Mouse (Mus musculus): ENCODE data around the gene Tctn3. TPM values are rescaled to one million over a fixed set of nuclear protein-coding genes. Genes with fewer than 3 reads are reported as not detected.

Tctn3 gene
- polyA plus RNA-seq, 1 experiment from 2014 or later: 4.1 TPM

DNA sequence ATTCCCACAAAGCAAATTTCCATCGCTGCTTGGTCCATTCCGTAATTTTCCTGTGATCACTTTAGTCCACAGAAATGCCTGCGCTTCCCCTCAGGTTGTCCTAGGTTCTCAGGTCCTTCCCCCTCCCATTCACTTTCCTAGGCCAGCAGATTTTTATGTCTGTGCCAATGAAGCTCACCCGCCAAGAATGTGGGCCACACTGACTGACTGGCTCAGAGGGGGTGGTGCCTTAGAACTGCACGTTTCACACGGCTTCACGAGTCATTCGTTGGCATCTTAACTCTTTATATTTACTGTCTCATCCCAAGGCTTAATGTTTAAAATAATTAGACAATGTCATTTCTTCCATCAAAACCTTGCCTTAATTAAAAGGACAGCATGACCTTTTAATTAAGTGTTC lies 16.2 kb downstream of the Tctn3 start:
- DNase-seq (ENCODE audit: low spot score) (no peak), ATAC-seq (ENCODE audit: low FRiP score, low TSS enrichment) (no peak)
- Histone ChIP-seq H3K9ac (ENCODE audit: low read length) (no peak overlapping the region), H3K4me2 (replicated peaks; ENCODE audit: low read depth) (no peak overlapping the region), H3K27me3 (ENCODE audit: control insufficient read depth, insufficient read depth, low read length) (no peaks in the 10 kb centered on the region), H3K9me3 (ENCODE audit: control insufficient read depth, low read length) (no peaks in the 10 kb centered on the region), H3K4me3 (ENCODE audit: low read depth, low read length) (no peak overlapping the region), H3K36me3 (ENCODE audit: control insufficient read depth, insufficient read depth, low read length) (no peaks in the 10 kb centered on the region; the same call in 1 of the 2 replicates), H3K27ac (replicated peaks) (no peak overlapping the region), H3K4me1 (replicated peaks; ENCODE audit: control insufficient read depth, insufficient read depth) (no peaks in the 10 kb centered on the region)
- WGBS: 76% methylated on average over 8 of the region's 8 CpGs
- TF ChIP-seq CTCF (IDR thresholded peaks at IDR 0.05; ENCODE audit: low read depth): no peak
- no peak for TF ChIP-seq EP300 (optimal IDR thresholded peaks at IDR 0.05)

DNA sequence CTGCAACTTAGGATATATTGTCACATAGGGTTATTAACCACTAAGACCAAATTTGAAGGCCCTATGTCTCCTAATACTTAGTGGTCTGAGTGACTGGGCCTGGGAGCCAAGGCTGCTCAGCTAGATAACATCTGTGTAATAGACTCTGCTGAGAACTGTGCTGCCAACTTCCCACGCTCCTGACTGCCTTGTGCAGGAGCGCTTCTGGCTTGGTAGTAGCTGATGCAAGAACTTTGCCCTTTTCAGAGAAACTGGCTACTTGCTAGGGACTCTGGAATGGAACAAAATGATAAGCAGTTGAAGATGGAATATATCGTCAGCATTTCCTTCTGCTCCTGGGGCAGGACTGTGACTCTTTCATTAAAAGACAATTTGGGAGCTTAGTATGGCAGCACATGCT lies 16.8 kb downstream of the Tctn3 start:
- ATAC-seq (ENCODE audit: low FRiP score, low TSS enrichment): no peak
- no peaks in the 10 kb centered on the region; the same call in 1 of the 2 replicates for H3K36me3 ChIP-seq (ENCODE audit: control insufficient read depth, insufficient read depth, low read length)

DNA sequence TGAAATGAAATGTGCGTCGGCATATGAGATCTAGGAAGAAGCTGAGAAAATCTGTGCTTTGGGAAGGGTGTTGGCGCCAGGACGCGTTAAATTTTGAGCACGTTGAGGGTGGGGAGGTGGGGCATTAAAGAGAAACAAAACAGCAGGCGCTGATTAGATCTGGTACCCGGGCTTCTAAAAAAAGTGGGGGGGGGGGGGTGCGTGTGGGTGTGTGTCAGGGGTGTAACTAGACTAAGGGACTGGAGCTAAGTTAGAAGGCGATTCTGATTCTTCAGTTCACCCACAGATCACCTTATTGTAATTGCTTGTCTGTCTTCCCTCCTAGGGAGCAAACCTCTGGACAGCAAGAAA lies 22.5 kb downstream of the Tctn3 start:
- Histone ChIP-seq H3K9ac (ENCODE audit: low read length) (peak overlapping the region; percentile 39; the same call in 1 of the 2 replicates), H3K36me3 (ENCODE audit: control insufficient read depth, insufficient read depth, low read length) (no peaks in the 10 kb centered on the region), H3K27ac (replicated peaks) (peak overlapping the region; percentile 61), H3K9me3 (ENCODE audit: control insufficient read depth, low read length) (no peaks in the 10 kb centered on the region), H3K27me3 (ENCODE audit: control insufficient read depth, insufficient read depth, low read length) (no peaks in the 10 kb centered on the region), H3K4me1 (replicated peaks; ENCODE audit: control insufficient read depth, insufficient read depth) (no peaks in the 10 kb centered on the region; the same call in 1 of the 2 replicates), H3K4me3 (ENCODE audit: low read depth, low read length) (peak overlapping the region; percentile 78), H3K4me2 (replicated peaks; ENCODE audit: low read depth) (peak overlapping the region; percentile 81)
- WGBS: 1% methylated on average over 10 of the region's 10 CpGs
- TF ChIP-seq CTCF (IDR thresholded peaks at IDR 0.05; ENCODE audit: low read depth): no peak
- TF ChIP-seq EP300 (optimal IDR thresholded peaks at IDR 0.05): no peak
- ATAC-seq (ENCODE audit: low FRiP score, low TSS enrichment) (peak; percentile 1; the same call in 1 of the 2 replicates), DNase-seq (ENCODE audit: low spot score) (no peak)

More for the DNA sequence above, 16.8 kb downstream of the Tctn3 start:
- Histone ChIP-seq H3K27ac (replicated peaks) (no peak overlapping the region), H3K27me3 (ENCODE audit: control insufficient read depth, insufficient read depth, low read length) (no peaks in the 10 kb centered on the region), H3K4me3 (ENCODE audit: low read depth, low read length) (no peak overlapping the region), H3K9me3 (ENCODE audit: control insufficient read depth, low read length) (no peaks in the 10 kb centered on the region), H3K9ac (ENCODE audit: low read length) (no peak overlapping the region), H3K4me1 (replicated peaks; ENCODE audit: control insufficient read depth, insufficient read depth) (no peaks in the 10 kb centered on the region), H3K4me2 (replicated peaks; ENCODE audit: low read depth) (no peak overlapping the region)
- WGBS: 89% methylated on average over 3 of the region's 3 CpGs
- no peak for DNase-seq (ENCODE audit: low spot score)
- no peak for TF ChIP-seq CTCF (IDR thresholded peaks at IDR 0.05; ENCODE audit: low read depth)
- TF ChIP-seq EP300 (optimal IDR thresholded peaks at IDR 0.05): no peak

DNA sequence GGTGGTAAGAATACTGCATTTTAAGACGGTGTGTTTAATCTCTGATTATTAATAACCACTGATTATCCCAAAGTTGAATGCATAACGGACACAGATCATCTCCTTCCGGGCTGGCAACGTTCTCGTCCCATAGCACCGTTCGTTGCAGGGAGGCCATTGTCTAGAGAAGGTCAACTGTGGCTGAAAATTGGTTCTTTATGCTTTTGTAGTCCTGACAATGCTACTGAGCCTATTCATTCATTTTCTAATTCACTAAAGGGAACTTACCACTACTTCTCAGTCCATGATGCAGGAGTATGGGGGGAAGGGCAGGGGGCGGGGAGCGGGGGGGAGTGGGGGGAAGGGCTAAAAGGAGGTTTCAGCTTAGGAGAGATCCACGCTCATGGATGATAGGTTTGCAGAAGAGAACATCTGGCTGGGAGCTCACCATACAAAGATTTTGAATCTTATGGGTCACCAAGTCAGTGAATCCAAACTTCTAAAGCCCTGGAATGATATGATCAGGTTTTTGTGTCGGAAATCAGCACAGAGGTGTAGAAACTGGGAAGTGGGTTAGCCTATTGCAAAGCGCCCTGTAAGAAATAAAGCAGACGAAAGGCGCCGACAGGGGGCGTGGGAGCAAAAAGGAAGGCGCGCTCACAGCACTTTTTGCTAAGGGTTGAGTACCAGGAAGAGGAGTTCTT lies 23.0 kb downstream of the Tctn3 start:
- H3K4me1 ChIP-seq (replicated peaks; ENCODE audit: control insufficient read depth, insufficient read depth): no peaks in the 10 kb centered on the region; the same call in 1 of the 2 replicates
- H3K27ac ChIP-seq (replicated peaks): peak overlapping the region; percentile 61
- H3K4me3 ChIP-seq (ENCODE audit: low read depth, low read length): peak overlapping the region; percentile 78
- no peaks in the 10 kb centered on the region for H3K27me3 ChIP-seq (ENCODE audit: control insufficient read depth, insufficient read depth, low read length)
- ATAC-seq (ENCODE audit: low FRiP score, low TSS enrichment) (peak; percentile 62), DNase-seq (ENCODE audit: low spot score) (peak; percentile 93)
- peak overlapping the region; percentile 81 for H3K4me2 ChIP-seq (replicated peaks; ENCODE audit: low read depth)
- TF ChIP-seq CTCF (IDR thresholded peaks at IDR 0.05; ENCODE audit: low read depth) (peak; percentile 85), EP300 (optimal IDR thresholded peaks at IDR 0.05) (no peak)
- H3K36me3 ChIP-seq (ENCODE audit: control insufficient read depth, insufficient read depth, low read length): no peaks in the 10 kb centered on the region
- peak overlapping the region; percentile 39; the same call in 1 of the 2 replicates for H3K9ac ChIP-seq (ENCODE audit: low read length)
- WGBS: under 1% methylated on average over 18 of the region's 18 CpGs
- no peaks in the 10 kb centered on the region for H3K9me3 ChIP-seq (ENCODE audit: control insufficient read depth, low read length)

DNA sequence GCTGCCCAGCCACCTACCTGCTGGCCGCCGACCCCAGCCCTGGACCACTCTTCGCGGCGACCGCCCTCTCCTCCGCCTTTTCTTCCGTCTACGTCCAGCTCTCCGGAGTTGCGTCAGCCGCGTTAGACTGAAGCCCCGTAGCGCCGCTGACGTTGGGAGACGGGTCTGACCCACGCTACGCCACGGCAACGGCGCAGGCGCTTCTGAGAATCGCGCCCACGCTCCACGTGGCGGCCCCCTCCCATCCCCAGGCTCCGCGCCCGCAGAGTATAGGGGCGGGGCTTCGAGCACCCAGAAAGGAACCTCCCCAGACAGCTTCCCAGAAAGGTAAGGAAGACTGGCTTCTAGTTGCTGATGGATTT lies 23.8 kb downstream of the Tctn3 start, which contains the start of gene Aldh18a1:
TSS of gene Aldh18a1 (minus strand) at position 171 of the 362 bp plus-strand sequence.
- peak within 1 kb of the TSS; percentile 78 for H3K4me3 ChIP-seq (ENCODE audit: low read depth, low read length)
- no peaks in the 10 kb centered on the region for H3K36me3 ChIP-seq (ENCODE audit: control insufficient read depth, insufficient read depth, low read length)
- peak within 1 kb of the TSS; percentile 61 for H3K27ac ChIP-seq (replicated peaks)
- no peaks in the 10 kb centered on the region for H3K27me3 ChIP-seq (ENCODE audit: control insufficient read depth, insufficient read depth, low read length)
- TF ChIP-seq CTCF (IDR thresholded peaks at IDR 0.05; ENCODE audit: low read depth) (peak; percentile 33; the same call in 1 of the 2 replicates), EP300 (optimal IDR thresholded peaks at IDR 0.05) (no peak)
- no peaks in the 10 kb centered on the region for H3K9me3 ChIP-seq (ENCODE audit: control insufficient read depth, low read length)
- WGBS: under 1% methylated on average over 30 of the region's 34 CpGs
- peak within 1 kb of the TSS; percentile 73 for H3K9ac ChIP-seq (ENCODE audit: low read length)
- H3K4me2 ChIP-seq (replicated peaks; ENCODE audit: low read depth): peak within 1 kb of the TSS; percentile 81
- DNase-seq (ENCODE audit: low spot score): peak; percentile 96
- no peaks in the 10 kb centered on the region; the same call in 1 of the 2 replicates for H3K4me1 ChIP-seq (replicated peaks; ENCODE audit: control insufficient read depth, insufficient read depth)
- ATAC-seq (ENCODE audit: low FRiP score, low TSS enrichment): peak; percentile 96

Measured in stomach, postnatal 0 days (tissue).